Mouse (Mus musculus) ovary, postnatal 36 days (tissue): Measurements from ENCODE around the gene Gm21897.
"Not testable (repeated sequence)": the region's sequence is repeated elsewhere in the genome, so short reads cannot be mapped to it uniquely, and the experiment has no call there.

Experiments
- DNase-seq: peaks from one replicate; pipeline ENCODE4 v3.0.0; 2022; ENCODE audit warnings: low spot score, mixed read lengths

Gm21897 gene

GRCm38 (mm10) chr16:15317158-15317557 lies at the start of gene Gm21897:
Gene Gm21897 (plus strand): TSS chr16:15317458.
- not testable (repeated sequence) for DNase-seq

DNA sequence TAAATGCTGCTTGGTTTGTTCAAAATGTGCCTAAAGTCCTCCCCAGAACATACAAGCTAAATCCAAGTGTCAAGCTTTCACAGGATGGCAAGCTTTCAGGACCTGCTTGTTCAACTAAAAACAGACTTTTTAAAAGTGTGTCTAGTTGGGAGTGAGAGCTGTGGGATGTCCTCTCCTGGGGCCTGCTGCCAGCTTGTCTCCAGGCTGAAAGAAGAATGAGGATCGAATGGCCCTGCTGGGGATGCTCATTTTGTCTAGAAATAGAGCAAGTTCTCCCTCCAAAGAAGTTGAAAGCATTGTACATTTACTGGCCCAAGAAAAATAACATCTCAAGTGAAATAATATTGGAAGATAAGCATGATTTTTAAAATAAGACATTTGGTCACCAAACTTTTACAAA lies 45.0 kb upstream of the Gm21897 start:
- no peak for DNase-seq

DNA sequence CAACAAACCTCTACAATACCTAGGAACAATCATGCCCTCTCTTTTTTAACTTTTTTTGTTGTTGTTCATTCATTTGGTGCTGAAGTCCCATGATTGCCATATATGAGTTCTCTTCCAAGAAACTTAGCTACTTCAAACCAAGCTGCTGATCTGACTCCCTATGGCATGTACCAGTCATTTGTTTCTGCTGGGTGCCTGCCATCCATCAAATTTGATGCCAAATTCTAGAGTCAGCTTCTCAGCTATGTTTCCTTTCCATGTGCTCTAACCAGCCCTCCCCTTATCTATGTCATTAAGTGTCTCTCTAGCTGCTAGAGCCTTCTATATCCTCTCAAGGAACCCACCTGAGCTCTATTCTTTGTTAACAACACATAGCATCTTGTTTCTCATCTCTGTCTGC lies 39.8 kb upstream of the Gm21897 start:
- DNase-seq, result no peak

DNA sequence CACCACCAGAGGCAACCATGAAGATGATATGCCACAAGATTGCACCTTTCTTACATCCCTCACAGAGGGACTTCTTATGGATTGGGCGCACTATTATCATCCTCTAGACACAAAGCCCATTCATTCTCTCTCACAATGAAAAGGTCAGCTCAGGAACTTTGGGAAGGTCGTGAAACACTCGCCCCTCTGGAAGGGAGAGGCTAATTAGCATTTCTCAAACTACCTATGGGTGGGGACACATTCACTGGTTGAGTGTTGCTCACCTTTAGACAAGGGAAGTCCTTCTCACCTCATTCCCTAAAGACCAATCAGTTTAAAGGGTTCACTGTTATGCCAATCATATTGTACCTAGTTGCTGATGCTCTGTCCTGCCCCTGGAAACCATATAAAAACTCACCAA lies 24.2 kb upstream of the Gm21897 start:
- DNase-seq, result no peak

- no peak for DNase-seq
These were observed 23.0 kb upstream of the Gm21897 start for GRCm38 (mm10) chr16:15294289-15294688.

DNA sequence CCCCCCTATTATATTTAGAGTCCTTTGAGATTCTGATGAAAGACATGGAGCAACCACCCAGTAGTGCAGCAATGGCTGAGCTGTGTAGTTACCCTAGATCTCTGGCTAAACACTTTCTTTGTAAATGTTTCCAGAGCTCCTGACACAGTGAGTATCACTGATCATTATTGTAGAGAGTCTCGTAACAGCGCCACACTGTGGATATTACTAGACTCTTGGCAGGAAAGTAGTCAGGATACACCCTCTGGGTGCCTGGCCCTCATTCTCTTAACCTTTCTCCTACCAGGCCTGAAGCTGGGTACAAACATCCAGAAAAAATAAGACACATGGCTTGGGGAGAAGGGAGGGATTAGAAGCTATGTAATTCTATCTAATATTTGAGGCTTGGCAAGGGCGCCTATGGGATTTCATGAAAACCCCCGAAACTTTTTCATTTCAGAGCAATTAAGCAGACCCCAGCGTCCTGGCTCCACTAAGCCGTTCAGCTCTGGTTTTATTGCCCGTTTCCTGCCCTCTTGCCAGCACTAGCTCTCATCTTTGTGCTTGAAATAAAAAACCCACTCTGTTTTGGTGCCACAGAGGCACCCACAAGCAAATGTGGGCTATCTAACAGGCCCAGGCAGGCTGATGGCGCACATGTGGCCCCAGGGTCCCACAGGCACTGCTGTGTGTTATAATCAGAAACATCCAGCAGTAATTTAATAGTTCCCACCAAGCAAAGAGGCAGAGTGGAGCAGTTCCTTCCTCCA lies 22.2 kb upstream of the Gm21897 start:
- no peak for DNase-seq

GRCm38 (mm10) chr16:15334526-15334925 lies 17.3 kb downstream of the Gm21897 start:
- no peak for DNase-seq

- DNase-seq, result no peak
These were observed 21.8 kb downstream of the Gm21897 start for GRCm38 (mm10) chr16:15339051-15339450.

GRCm38 (mm10) chr16:15346045-15346444 lies 28.8 kb downstream of the Gm21897 start:
- no peak for DNase-seq

GRCm38 (mm10) chr16:15349381-15349780 lies 32.1 kb downstream of the Gm21897 start:
- DNase-seq, result no peak

- DNase-seq, result no peak
These were observed 34.0 kb downstream of the Gm21897 start for GRCm38 (mm10) chr16:15351301-15351700.

DNA sequence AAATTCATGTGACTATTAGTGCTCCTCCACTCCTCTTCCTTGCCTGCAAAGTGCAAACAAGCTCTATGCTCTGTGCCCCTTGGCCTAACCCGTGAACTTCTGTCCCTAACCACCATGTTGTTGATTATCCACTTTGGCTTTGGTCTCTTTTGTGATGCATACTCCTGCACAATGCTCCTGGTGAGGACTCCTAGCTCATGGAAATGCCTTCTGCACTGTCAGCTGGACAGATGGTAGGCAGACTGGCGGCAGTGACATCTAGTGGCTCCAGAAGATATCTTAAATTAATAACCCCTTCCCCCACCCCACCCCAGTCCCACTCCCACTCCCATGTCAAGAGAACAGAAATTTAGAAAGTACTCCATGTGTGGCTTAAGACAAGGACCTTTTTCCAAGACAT lies 35.1 kb downstream of the Gm21897 start:
- no peak for DNase-seq

DNA sequence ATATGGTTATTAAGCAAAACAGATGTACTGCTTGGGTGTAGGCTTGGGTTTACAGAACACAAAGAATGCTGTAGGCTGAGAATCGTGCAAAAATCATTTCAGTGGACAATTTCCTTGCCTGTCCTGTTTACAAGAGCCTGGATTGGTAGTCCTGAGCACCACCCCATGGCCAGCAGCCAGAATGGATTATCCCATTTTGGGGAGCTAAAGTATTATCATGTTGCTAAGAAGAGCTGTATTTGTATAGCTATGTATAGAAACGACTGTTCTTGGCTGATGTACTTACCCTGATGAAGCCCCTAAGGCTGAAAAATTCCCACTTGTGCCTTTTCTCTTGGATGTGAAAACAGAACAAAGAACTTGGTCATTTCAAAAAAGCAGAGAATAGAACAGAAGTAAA lies 37.6 kb downstream of the Gm21897 start:
- no peak for DNase-seq

GRCm38 (mm10) chr16:15355339-15355738 lies 38.1 kb downstream of the Gm21897 start:
- DNase-seq, result no peak

DNA sequence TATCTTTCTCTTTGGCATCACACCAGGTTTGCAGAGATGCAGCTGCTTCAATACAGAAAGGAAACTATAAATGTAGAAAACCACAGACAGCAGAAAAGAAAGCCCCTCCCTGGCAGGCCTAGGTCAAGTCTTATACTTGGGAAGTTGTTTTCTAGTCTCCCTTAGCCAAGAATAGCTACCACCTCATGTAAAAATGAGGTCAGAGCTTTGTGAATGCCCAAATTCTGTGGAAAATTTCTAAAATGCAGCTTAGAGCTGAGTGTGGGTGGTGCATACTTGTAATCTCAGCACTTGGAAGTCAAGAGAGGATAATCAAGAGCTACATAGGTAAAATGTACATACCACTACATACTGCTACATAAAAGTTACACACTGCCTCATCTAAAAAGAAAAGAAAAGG lies 40.5 kb downstream of the Gm21897 start:
- DNase-seq, result no peak

DNA sequence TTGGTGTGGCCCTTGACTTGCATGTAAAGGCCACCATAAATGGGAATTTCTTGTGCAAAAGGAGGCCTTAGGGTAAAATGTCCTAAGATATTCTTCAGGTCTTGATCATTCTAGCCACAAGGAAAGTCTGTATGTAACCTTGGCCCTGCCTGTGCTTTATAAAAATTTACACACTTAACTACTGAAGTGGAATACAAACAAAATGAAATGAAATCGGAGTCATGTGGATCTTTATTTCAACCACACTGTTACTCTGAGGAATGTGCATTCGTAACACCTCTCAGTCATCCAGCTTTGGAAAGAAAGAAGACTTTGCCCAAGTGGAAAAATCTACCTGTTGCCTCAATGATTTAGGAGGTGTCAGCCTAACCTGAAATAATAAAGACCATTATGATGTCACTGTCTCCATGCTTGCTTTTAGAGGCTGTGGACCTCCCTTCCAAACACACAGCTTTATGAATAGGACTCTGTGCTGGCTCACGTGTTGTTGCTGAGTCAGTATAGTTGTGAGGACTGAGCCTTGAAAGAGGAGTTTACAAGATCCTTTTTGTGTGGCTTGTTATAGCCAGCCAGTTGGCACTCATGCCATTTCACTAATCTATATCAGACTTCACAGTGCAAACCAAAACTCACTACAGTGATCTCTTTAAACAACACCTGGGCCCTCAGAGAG lies 42.0 kb downstream of the Gm21897 start:
- no peak for DNase-seq

DNA sequence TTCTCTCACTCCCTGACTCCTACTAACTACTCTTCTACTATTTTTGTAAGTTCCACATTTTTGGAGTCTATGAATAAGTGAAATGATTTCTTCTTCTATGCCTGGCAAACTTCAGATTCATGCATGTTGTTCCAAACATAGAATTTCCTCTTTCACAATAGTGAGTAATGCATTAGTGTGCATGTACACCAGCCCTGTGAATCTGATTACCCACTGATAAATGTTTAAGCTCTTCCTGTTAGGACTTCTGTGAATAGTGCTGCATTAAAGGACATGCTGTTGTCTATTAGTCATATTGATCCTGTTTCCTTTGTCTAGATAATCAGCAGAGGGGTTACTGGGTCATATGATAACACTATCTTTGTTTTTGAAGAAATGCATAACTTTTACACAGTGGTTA lies 43.6 kb downstream of the Gm21897 start:
- DNase-seq, result no peak
